Mouse (Mus musculus): ENCODE measurements at regions not wholly inside any gene's neighbourhood (a gene's known extent, or its start where the extent isn't known, plus 50 kb on each side); places are given as distances from the start of the nearest gene placed in this dataset.
A peak's percentile ranks its signal among the peaks of the same experiment; 100 is the strongest.
"Not testable (repeated sequence)": the region's sequence is repeated elsewhere in the genome, so short reads cannot be mapped to it uniquely, and the experiment has no call there.

DNA sequence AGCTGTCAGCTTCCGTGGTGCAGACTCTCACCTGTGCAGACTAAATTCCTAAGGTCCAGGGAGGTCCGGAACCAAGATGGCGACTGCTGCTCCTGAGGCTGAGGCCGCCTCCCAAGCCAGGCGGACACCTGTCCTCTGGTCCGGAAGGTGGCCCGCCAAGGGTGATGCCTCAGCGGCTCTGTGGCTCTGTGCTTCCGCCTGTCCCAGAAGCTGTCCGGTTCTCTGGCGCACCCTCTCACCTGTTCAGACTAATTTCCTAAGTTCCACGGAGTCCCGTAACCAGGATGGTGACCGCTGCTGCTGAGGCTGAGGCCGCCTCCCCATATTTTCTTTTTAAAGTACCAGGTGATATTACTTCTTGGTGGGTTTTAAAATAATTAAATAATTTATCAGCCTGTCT lies 65.4 kb upstream of the B3galnt2 start:
- not testable (repeated sequence) for DNase-seq (ENCODE audit: low read depth, low spot score)

- peak; percentile 98 for DNase-seq (ENCODE audit: low read depth, low spot score)
Measured at GRCm38 (mm10) chr13:13889297-13890120, 64.8 kb upstream of the B3galnt2 start.

DNA sequence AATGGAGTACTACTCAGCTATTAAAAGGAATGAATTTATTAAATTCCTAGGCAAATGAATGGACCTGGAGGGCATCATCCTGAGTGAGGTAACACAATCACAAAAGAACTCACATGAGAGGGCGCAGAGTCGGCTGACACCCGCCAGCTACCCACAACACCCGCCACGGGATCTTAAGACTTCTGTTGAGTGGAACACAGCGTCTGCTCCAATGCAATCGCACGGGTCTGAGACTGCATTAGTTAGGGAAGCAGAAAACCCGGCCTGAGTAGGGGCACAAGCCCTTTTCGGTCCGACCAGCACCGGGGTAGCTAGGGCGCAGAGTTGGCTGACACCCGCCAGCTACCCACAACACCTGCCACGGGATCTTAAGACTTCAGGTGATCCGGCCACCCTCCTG lies 52.1 kb upstream of the B3galnt2 start:
- not testable (repeated sequence) for DNase-seq (ENCODE audit: low read depth, low spot score)

Measured in CD4-positive, CD25-positive, alpha-beta regulatory T cell, adult 2 months (primary cell).